Mouse (Mus musculus) limb, embryonic 12.5 days (tissue): ENCODE data around the gene Rabggta. TPM values are rescaled to one million over a fixed set of nuclear protein-coding genes. Genes with fewer than 3 reads are reported as not detected.

Experiments used
- ATAC-seq: fragments of 200-750 bp; cut with Nextera tagmentation; 2 replicates; pipeline ENCODE4 v1.8.0; 2017; ENCODE audit warnings: low read depth, moderate TSS enrichment; ENCODE audit not compliant: insufficient number of reproducible peaks, insufficient read depth, low FRiP score, low TSS enrichment
- H3K27ac ChIP-seq: fragments of 300-500 bp; sonication (generic); 2 replicates; pipeline ENCODE4 v1.5.1; 2016; ENCODE audit warnings: mild to moderate bottlenecking, moderate library complexity
- H3K27me3 ChIP-seq: fragments of 300-500 bp; sonication (generic); 2 replicates; pipeline ENCODE4 v1.6.1; 2016; ENCODE audit warnings: mild to moderate bottlenecking, moderate library complexity
- H3K36me3 ChIP-seq: fragments of 300-500 bp; sonication (generic); 2 replicates; pipeline ENCODE4 v1.6.1; 2016; ENCODE audit warnings: mild to moderate bottlenecking, moderate library complexity
- H3K4me1 ChIP-seq: fragments of 300-500 bp; sonication (generic); replicated peaks from 2 replicates; pipeline ENCODE4 v1.6.1; 2016
- H3K4me2 ChIP-seq: fragments of 300-500 bp; sonication (generic); 2 replicates; pipeline ENCODE4 v1.6.1; 2016; ENCODE audit warnings: mild to moderate bottlenecking, moderate library complexity
- H3K4me3 ChIP-seq: fragments of 300-500 bp; sonication (generic); replicated peaks from 2 replicates; pipeline ENCODE4 v1.5.1; 2016; ENCODE audit warnings: mild to moderate bottlenecking
- H3K9ac ChIP-seq: fragments of 300-500 bp; sonication (generic); replicated peaks from 2 replicates; pipeline ENCODE4 v1.6.1; 2016; ENCODE audit warnings: mild to moderate bottlenecking, moderate library complexity
- H3K9me3 ChIP-seq: fragments of 300-500 bp; sonication (generic); 2 replicates; pipeline ENCODE4 v1.6.1; 2016; ENCODE audit warnings: mild to moderate bottlenecking, moderate library complexity
- WGBS: fragments of 180-500 bp; shearing (Covaris S2); methylation state at CpG from one replicate; pipeline ENCODE4 v1.1.7; 2016; 5-methylcytosine and 5-hydroxymethylcytosine counted together
- polyA plus RNA-seq: library from polyadenylated mRNA; unstranded; fragments of >200 nt; fragmentation: Nextera tagmentation; extraction: Ambion mirVana; gene quantifications from 2 replicates; pipeline ENCODE4 v1.2.1, GENCODE M21; 2016

Gene Rabggta
- polyA plus RNA-seq, 1 experiment from 2014 or later: 29.0 TPM

DNA sequence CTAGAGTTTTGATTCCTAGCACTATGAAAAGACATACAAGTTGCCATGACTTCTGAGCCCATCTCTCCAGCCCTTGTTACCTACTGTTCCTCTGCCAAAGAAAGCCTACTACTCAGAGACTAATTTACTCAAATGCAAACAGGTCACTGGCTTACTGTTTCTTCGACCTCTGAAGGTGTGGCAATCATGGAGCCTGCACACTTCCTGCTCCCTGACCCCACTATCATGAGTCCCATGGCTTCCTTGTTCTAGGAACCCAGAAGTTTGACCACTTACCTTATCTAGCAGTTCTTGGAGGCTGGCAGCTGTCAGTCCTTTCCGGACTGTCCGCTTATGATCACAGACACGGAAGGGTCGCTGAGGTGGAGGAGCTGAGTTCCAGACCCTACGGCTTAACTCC, 35.5 kb upstream of the Rabggta start:
- peaks cover 17% of the 10 kb centered on the region for H3K27me3 ChIP-seq
- no peak overlapping the region for H3K4me3 ChIP-seq
- no peaks in the 10 kb centered on the region for H3K9me3 ChIP-seq
- peaks cover 43% of the 10 kb centered on the region for H3K36me3 ChIP-seq
- H3K4me2 ChIP-seq: no peak overlapping the region
- no peak overlapping the region for H3K27ac ChIP-seq
- peaks cover 19% of the 10 kb centered on the region for H3K4me1 ChIP-seq
- WGBS: 84% methylated on average over 6 of the region's 6 CpGs
- no peak for ATAC-seq
- H3K9ac ChIP-seq: no peak overlapping the region

DNA sequence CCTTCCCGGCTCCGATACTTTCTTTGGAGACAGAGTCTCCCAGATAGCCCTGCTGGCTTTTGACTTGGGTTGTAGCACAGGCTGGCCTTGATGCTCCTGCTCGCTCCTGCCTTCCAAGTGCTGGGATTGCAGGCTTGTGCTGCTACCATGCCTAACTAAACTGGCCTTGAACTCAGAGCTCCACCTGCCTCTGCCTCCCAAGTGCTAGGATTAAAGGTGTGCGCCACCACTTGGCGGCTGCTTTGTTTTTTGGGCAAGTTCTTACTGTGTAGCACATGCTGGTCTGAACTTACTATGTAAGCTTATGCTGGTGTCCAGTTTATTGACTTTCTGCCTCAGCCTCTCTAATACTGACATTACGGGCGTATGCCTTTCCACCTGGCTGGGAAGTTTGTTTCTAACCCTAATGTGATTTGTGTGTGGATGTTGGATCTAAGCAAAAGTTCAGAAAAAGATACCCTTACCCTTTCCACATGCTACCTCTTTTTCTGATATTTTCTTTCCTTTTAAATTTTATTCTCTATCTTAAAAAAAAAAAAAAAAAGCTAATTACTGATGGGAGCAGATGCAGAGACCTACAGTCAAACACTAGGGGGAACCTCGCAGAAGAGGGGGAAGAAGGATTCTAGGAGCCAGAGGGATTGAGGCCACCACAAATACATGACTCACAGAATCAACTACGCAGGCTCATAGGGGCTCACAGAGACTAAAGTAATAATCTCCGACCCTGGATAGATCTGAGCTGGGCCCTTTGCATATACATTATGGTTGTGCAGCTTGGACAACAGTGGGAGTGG, 25.2 kb upstream of the Rabggta start:
- H3K27ac ChIP-seq: no peak overlapping the region
- H3K36me3 ChIP-seq: peaks cover 48% of the 10 kb centered on the region
- H3K9me3 ChIP-seq: no peaks in the 10 kb centered on the region
- H3K4me1 ChIP-seq: peaks cover 30% of the 10 kb centered on the region
- peak overlapping the region; percentile 94; the same call in 1 of the 2 replicates for H3K4me3 ChIP-seq
- H3K27me3 ChIP-seq: no peaks in the 10 kb centered on the region
- ATAC-seq: no peak
- 92% methylated on average over 10 of the region's 10 CpGs for WGBS
- peak overlapping the region; percentile 99 for H3K4me2 ChIP-seq
- peak overlapping the region; percentile 83 for H3K9ac ChIP-seq

DNA sequence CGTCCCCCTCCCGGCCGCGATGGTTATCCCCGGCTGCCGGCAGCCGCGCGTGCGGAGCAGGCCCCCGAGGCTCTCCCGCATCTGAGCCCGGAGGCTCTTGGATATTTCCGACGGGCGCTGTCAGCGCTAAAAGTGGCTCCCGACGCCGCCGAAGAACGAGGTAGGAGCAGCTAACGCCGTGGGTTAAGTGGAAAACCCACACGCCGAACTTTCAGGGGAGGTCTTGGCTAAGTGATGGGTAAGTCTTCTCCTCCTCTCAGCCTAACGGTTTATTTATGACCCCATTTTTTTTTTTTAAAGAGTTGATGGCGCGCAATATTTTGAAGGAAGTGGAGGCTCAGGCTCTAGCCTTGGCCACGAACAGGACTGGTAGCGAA, 23.8 kb upstream of the Rabggta start:
- no peaks in the 10 kb centered on the region for H3K9me3 ChIP-seq
- H3K9ac ChIP-seq: peak overlapping the region; percentile 83
- WGBS: under 1% methylated on average over 31 of the region's 31 CpGs
- H3K4me3 ChIP-seq: peak overlapping the region; percentile 94
- H3K4me1 ChIP-seq: peaks cover 30% of the 10 kb centered on the region
- no peaks in the 10 kb centered on the region for H3K27me3 ChIP-seq
- H3K36me3 ChIP-seq: peaks cover 48% of the 10 kb centered on the region
- H3K27ac ChIP-seq: no peak overlapping the region
- H3K4me2 ChIP-seq: peak overlapping the region; percentile 99
- ATAC-seq: no peak

GRCm38 (mm10) chr14:55745180-55745860, 23.3 kb upstream of the Rabggta start, which contains the start of the genes Dhrs1 and Nop9:
Dhrs1 (minus strand) TSS chr14:55745690.
Nop9 (plus strand) TSS chr14:55745693.
- H3K4me2 ChIP-seq: peak within 1 kb of the TSS; percentile 99
- peak within 1 kb of the TSS; percentile 83 for H3K9ac ChIP-seq
- peak; percentile 75 for ATAC-seq
- H3K9me3 ChIP-seq: no peaks in the 10 kb centered on the region
- H3K36me3 ChIP-seq: peaks cover 48% of the 10 kb centered on the region
- no peak within 1 kb of the TSS for H3K27ac ChIP-seq
- H3K4me3 ChIP-seq: peak within 1 kb of the TSS; percentile 94
- WGBS: 2% methylated on average over 48 of the region's 48 CpGs
- H3K4me1 ChIP-seq: peaks cover 30% of the 10 kb centered on the region
- no peaks in the 10 kb centered on the region for H3K27me3 ChIP-seq

- 24% methylated on average over 10 of the region's 10 CpGs for WGBS
- Histone ChIP-seq H3K4me3 (no peak overlapping the region), H3K4me2 (peak overlapping the region; percentile 99), H3K27me3 (no peaks in the 10 kb centered on the region), H3K9me3 (no peaks in the 10 kb centered on the region), H3K27ac (no peak overlapping the region), H3K4me1 (peaks cover 30% of the 10 kb centered on the region), H3K9ac (no peak overlapping the region; the same call in 1 of the 2 replicates), H3K36me3 (peaks cover 48% of the 10 kb centered on the region)
- peak; percentile 39; the same call in 1 of the 2 replicates for ATAC-seq
These were observed 21.6 kb upstream of the Rabggta start for GRCm38 (mm10) chr14:55743711-55744110.

DNA sequence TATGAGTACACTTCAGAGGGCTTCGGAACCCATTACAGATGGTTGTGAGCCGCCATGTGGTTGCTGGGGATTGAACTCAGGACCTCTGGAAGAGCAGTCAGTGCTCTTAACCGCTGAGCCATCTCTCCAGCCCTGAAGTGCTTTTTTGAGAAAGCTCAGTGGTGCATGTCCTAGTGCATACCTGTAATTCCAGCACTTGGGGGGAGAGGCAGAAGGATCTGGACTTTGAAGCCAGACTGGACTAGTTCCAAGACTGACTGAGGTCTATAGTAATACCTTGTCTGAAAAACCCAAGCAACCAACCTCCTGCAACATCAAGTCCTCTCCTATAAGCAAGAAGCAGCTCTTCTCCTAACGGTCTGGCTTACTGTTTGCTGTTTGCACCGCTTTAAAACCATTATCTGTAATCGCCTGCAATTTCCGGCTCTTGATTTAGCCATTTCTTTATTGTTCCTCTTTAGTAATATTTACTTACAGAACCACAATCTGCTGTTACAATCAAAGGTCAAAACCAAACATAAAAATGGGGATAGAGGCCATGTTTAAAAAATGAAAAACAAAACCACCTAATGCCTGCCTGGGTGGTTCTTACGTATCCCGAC, 15.1 kb upstream of the Rabggta start:
- 89% methylated on average over 9 of the region's 9 CpGs for WGBS
- no peak for ATAC-seq
- H3K27me3 ChIP-seq: no peaks in the 10 kb centered on the region; the same call in 1 of the 2 replicates
- H3K27ac ChIP-seq: no peak overlapping the region
- peaks cover 46% of the 10 kb centered on the region for H3K36me3 ChIP-seq
- no peak overlapping the region for H3K4me3 ChIP-seq
- no peak overlapping the region for H3K9ac ChIP-seq
- H3K9me3 ChIP-seq: no peaks in the 10 kb centered on the region
- no peak overlapping the region for H3K4me2 ChIP-seq
- H3K4me1 ChIP-seq: no peaks in the 10 kb centered on the region

- H3K9ac ChIP-seq: no peak overlapping the region
- ATAC-seq: no peak
- no peak overlapping the region for H3K4me3 ChIP-seq
- no peaks in the 10 kb centered on the region for H3K9me3 ChIP-seq
- H3K4me2 ChIP-seq: no peak overlapping the region
- no peaks in the 10 kb centered on the region; the same call in 1 of the 2 replicates for H3K27me3 ChIP-seq
- no peak overlapping the region for H3K27ac ChIP-seq
- H3K4me1 ChIP-seq: no peaks in the 10 kb centered on the region
- WGBS: 89% methylated on average over 4 of the region's 4 CpGs
- H3K36me3 ChIP-seq: peaks cover 32% of the 10 kb centered on the region
These were observed 13.7 kb upstream of the Rabggta start for GRCm38 (mm10) chr14:55735758-55736157.

- ATAC-seq: no peak
- Histone ChIP-seq H3K4me1 (no peaks in the 10 kb centered on the region), H3K9ac (no peak overlapping the region), H3K27me3 (no peaks in the 10 kb centered on the region; the same call in 1 of the 2 replicates), H3K9me3 (no peaks in the 10 kb centered on the region), H3K36me3 (peaks cover 27% of the 10 kb centered on the region), H3K27ac (no peak overlapping the region), H3K4me2 (no peak overlapping the region), H3K4me3 (no peak overlapping the region)
- WGBS: 67% methylated on average over 3 of the region's 3 CpGs
These were observed 13.3 kb upstream of the Rabggta start for GRCm38 (mm10) chr14:55735334-55735733.

DNA sequence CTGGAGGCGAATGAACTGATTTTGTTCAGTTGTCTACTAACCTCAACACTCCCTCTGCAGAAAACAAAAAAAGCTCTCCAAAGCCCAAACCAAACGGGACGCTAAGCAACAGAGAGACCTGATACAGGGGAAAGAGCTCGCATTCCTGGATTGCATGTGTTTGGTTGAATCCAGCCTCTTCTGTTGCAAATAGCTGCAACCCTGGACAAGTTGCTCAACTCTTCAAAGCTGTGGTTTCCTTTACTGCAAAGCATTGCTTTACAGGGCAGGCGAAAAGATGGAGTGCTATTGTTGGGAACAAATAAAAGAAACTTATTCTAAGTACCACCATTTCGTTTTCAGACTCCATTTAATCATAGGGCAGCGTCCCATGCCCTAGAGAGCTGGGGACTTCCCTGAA, 12.8 kb upstream of the Rabggta start:
- no peaks in the 10 kb centered on the region for H3K9me3 ChIP-seq
- WGBS: 81% methylated on average over 7 of the region's 7 CpGs
- no peaks in the 10 kb centered on the region; the same call in 1 of the 2 replicates for H3K27me3 ChIP-seq
- H3K36me3 ChIP-seq: peaks cover 23% of the 10 kb centered on the region
- H3K4me3 ChIP-seq: no peak overlapping the region
- H3K27ac ChIP-seq: no peak overlapping the region
- H3K4me1 ChIP-seq: no peaks in the 10 kb centered on the region
- H3K4me2 ChIP-seq: no peak overlapping the region
- ATAC-seq: no peak
- no peak overlapping the region for H3K9ac ChIP-seq

DNA sequence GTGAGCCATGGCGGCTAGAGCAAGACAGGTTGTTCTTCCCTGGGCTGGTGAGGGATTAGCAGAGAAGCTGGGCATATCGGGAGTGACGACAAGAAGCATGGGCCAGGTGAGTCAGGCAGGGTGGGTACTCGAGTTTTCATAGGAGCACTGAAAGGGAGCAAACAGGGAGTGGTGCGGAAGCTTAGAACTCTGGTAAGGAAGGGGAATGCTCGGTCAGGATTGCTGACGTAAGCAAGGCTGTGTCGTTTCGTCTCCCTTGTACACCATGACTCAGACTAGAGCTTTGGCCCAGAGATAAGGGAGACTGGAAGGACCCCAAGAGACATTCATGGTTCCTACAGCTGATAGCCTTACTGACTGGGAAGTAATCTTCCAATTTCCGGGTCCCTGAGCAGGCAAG, 11.8 kb upstream of the Rabggta start:
- Histone ChIP-seq H3K27me3 (no peaks in the 10 kb centered on the region; the same call in 1 of the 2 replicates), H3K36me3 (peaks cover 13% of the 10 kb centered on the region), H3K4me1 (no peaks in the 10 kb centered on the region), H3K4me2 (no peak overlapping the region), H3K9ac (no peak overlapping the region), H3K9me3 (no peaks in the 10 kb centered on the region), H3K4me3 (no peak overlapping the region), H3K27ac (no peak overlapping the region)
- WGBS: 78% methylated on average over 10 of the region's 10 CpGs
- ATAC-seq: no peak

DNA sequence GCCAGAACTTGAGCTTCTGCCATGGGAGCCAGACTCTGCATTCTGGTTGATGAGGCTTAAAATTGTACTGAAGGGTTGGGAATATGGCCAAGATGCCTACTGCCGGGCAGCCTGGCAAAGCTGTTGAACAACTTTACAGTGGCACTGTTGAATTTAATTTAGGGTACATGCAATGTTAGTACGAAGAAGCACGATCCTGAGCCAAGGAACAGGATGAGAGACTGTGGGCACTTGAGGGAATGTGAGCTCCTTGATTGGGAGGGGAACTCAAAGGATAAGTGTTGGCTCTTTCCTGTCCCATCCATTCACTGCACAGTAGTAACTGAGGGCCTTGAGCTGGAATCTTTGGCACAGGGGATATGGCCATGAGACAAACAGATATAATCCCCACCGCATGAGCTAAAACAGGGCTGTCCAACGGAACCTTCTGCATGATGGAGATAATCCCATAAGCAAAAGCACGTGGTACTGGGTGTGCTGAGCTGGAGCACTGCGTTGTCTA, 8.5 kb upstream of the Rabggta start:
- WGBS: 89% methylated on average over 7 of the region's 7 CpGs
- H3K27me3 ChIP-seq: no peaks in the 10 kb centered on the region; the same call in 1 of the 2 replicates
- H3K9me3 ChIP-seq: no peaks in the 10 kb centered on the region
- no peak overlapping the region for H3K4me2 ChIP-seq
- no peak overlapping the region for H3K9ac ChIP-seq
- ATAC-seq: no peak
- H3K27ac ChIP-seq: no peak overlapping the region
- no peaks in the 10 kb centered on the region for H3K36me3 ChIP-seq
- no peaks in the 10 kb centered on the region for H3K4me1 ChIP-seq
- H3K4me3 ChIP-seq: no peak overlapping the region
